Mouse (Mus musculus) spleen, adult 2 months (tissue): Measurements from ENCODE around the gene Glg1. TPM values are rescaled to one million over a fixed set of nuclear protein-coding genes. Genes with fewer than 3 reads are reported as not detected.

Source experiments
- DNase-seq, 2 experiments: peaks; one replicate each; pipeline versions ENCODE4 v3.0.0 to v3.0.0-alpha.2; 2012 to 2021; ENCODE audit warnings: low spot score in 2 of 2, low read depth in 1 of 2
- H3K27ac ChIP-seq: fragments of 200-500 bp; 2 replicates; pipeline ENCODE4 v1.5.1; 2012; ENCODE audit warnings: low read length, inconsistent platforms; ENCODE audit not compliant: insufficient read depth
- H3K27me3 ChIP-seq: fragments of 200-500 bp; 2 replicates; pipeline ENCODE4 v1.6.1; 2012; ENCODE audit warnings: mild to moderate bottlenecking, moderate library complexity, low read length, inconsistent platforms; ENCODE audit not compliant: control insufficient read depth, insufficient read depth
- H3K36me3 ChIP-seq: fragments of 200-500 bp; 2 replicates; pipeline ENCODE4 v1.6.1; 2012; ENCODE audit warnings: mild to moderate bottlenecking, low read length, inconsistent platforms; ENCODE audit not compliant: control insufficient read depth, insufficient read depth
- H3K4me1 ChIP-seq: fragments of 200-500 bp; 2 replicates; pipeline ENCODE4 v1.6.1; 2011; ENCODE audit warnings: inconsistent platforms; ENCODE audit not compliant: control insufficient read depth, insufficient read depth, insufficient read length
- H3K4me3 ChIP-seq: fragments of 200-500 bp; 2 replicates; pipeline ENCODE4 v1.5.1; 2011; ENCODE audit warnings: mild to moderate bottlenecking, inconsistent platforms; ENCODE audit not compliant: insufficient read depth, insufficient read length; ENCODE audit errors: extremely low read depth
- CTCF ChIP-seq: fragments of 200-500 bp; IDR thresholded peaks from 2 replicates; pipeline ENCODE4 v1.5.1; 2011; ENCODE audit warnings: mild to moderate bottlenecking, inconsistent platforms; ENCODE audit not compliant: insufficient read depth, insufficient read length, insufficient replicate concordance; ENCODE audit errors: extremely low read depth
- POLR2A ChIP-seq: fragments of 200-500 bp; IDR thresholded peaks from 2 replicates; pipeline ENCODE4 v1.6.1; 2011; ENCODE audit warnings: low read depth, low read length, inconsistent platforms
- WGBS: fragments of 180-500 bp; shearing (Covaris S2); methylation state at CpG from one replicate; pipeline ENCODE4 v1.1.7; 2018; 5-methylcytosine and 5-hydroxymethylcytosine counted together
- polyA plus RNA-seq: library from polyadenylated mRNA; depleted of rRNA; stranded (reverse); fragments of >200 nt; gene quantifications from 2 replicates; pipeline ENCODE4 v1.2.3, GENCODE M21; 2012; rRNA removed

Gene Glg1
- polyA plus RNA-seq, 1 experiment = 22.6 TPM

GRCm38 (mm10) chr8:111114891-111115290 lies 144.1 kb downstream of the Glg1 start:
- H3K4me1 ChIP-seq = no peaks in the 10 kb centered on the region
- H3K4me3 ChIP-seq = no peak overlapping the region
- no peak for DNase-seq
- H3K27ac ChIP-seq = no peak overlapping the region
- WGBS = 95% methylated on average over 5 of the region's 5 CpGs
- peaks cover 17% of the 10 kb centered on the region for H3K36me3 ChIP-seq
- TF ChIP-seq CTCF (no peak), POLR2A (no peak)
- no peaks in the 10 kb centered on the region for H3K27me3 ChIP-seq

Other genes with a start within 250 kb of the Glg1 start
- gene Ddx19b, start 227.5 kb downstream of the Glg1 start, polyA plus RNA-seq = 2.4 and 3.0 TPM in 2 replicates
- 14.1 and 16.5 TPM in 2 replicates for gene Aars, start 226.1 kb downstream of the Glg1 start, polyA plus RNA-seq
- 21.5 and 39.8 TPM in 2 replicates for gene Exosc6, start 202.9 kb downstream of the Glg1 start, polyA plus RNA-seq
- gene Clec18a, start 166.8 kb downstream of the Glg1 start, polyA plus RNA-seq = not detected in 2 replicates
- 8.1 and 8.6 TPM in 2 replicates for gene Pdpr, start 164.6 kb downstream of the Glg1 start, polyA plus RNA-seq
- gene Rfwd3, start 41.0 kb upstream of the Glg1 start, polyA plus RNA-seq = 10.6 and 10.9 TPM in 2 replicates
- gene Mlkl, start 79.0 kb upstream of the Glg1 start, polyA plus RNA-seq = 1.0 and 1.1 TPM in 2 replicates
- 0.07 and 0.12 TPM in 2 replicates for gene Fa2h, start 134.6 kb upstream of the Glg1 start, polyA plus RNA-seq